ENCODE assay signal across 9 mouse cellular contexts in the genomic region with DNA sequence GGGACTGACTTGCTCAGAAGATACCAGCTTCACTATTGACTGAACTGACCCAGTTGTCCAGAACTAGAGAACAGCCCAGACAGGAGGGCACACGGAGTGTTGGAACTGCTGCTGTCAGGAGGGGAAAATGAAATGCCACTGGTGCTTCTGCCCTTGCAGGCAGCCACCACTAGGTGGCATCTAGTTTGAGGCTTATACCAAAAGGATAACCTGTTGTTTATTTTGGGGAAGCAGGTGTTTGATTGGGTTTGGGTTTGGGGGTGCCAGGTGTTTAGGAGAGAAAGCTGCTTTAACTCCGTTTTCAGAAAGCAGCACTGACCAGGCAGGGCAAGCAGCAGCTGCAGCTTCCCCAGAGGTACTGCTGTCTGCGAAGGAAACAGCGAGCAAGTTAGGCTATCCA. TPM values are rescaled to one million over a fixed set of nuclear protein-coding genes. Genes with fewer than 3 reads are reported as not detected.
A peak's percentile ranks its signal among the peaks of the same experiment; 100 is the strongest.
DNase-seq lines count a peak whose midpoint lies in the region; ATAC-seq and TF ChIP-seq lines count a peak whose summit lies in the region.
"Had no signal": no experiment of that assay in that cellular context is flagged by ENCODE, and none has a peak within 500 bp of the region (broad histone marks: within the 10 kb centered on the region; RNA-seq: fewer than 3 reads in every experiment).

No protein-coding gene starts in this region.

- peaks cover 34% of the 10 kb centered on the region for H3K36me3 ChIP-seq in hindbrain, postnatal 0 days (ENCODE audit: insufficient read depth, low read length)

- peak; percentile 93 for TF ChIP-seq CTCF in left cerebral cortex, adult 2 months (IDR thresholded peaks at IDR 0.05)
- TF ChIP-seq CTCF in hindbrain, postnatal 0 days (IDR thresholded peaks at IDR 0.05; ENCODE audit: low read depth): peak; percentile 93

- H3K4me2 ChIP-seq in hindbrain, postnatal 0 days (ENCODE audit: low read depth, low read length): no peak overlapping the region

- no peak overlapping the region for H3K4me3 ChIP-seq in left cerebral cortex, adult 2 months
- no peak overlapping the region for H3K4me3 ChIP-seq in hindbrain, postnatal 0 days (ENCODE audit: low read length)
- H3K4me3 ChIP-seq: megakaryocyte, embryonic 14.5 days had no signal

- DNase-seq in cerebellum, adult 11 months: peak; percentile 44
- peak in 1 of 2 experiments; percentile 58 for DNase-seq in left cerebral cortex, adult 2 months (ENCODE audit: extremely low spot score in 1 of 2, low spot score in 2 of 2)
- no peak for DNase-seq in left cerebral cortex, adult 8-10 months (ENCODE audit: low spot score in 2 of 2)
- DNase-seq in c-Kit-positive CD71-positive TER-119-positive erythroid progenitor cells, embryonic 14.5 days (ENCODE audit: low spot score): peak; percentile 36
- DNase-seq in hindbrain, postnatal 0 days (ENCODE audit: low spot score): peak; percentile 75
- peak; percentile 53 for DNase-seq in lung, postnatal 25 days (ENCODE audit: low spot score)
- DNase-seq in spleen, postnatal 10 days (ENCODE audit: low spot score in 2 of 2): peak; percentile 42 to 76

- no peak overlapping the region for H3K27ac ChIP-seq in left cerebral cortex, adult 2 months
- no peak overlapping the region for H3K27ac ChIP-seq in hindbrain, postnatal 0 days

- H3K27me3 ChIP-seq in hindbrain, postnatal 0 days (ENCODE audit: insufficient read depth, low read length): no peaks in the 10 kb centered on the region
- H3K27me3 ChIP-seq: megakaryocyte, embryonic 14.5 days had no signal

- no peak overlapping the region for H3K9ac ChIP-seq in hindbrain, postnatal 0 days (replicated peaks; ENCODE audit: low read length)

- intact Hi-C loops in left cerebral cortex, adult 2 months (cut with DNase I): no loop called here

- no peaks in the 10 kb centered on the region for H3K9me3 ChIP-seq in hindbrain, postnatal 0 days (ENCODE audit: low read length)
- H3K9me3 ChIP-seq: megakaryocyte, embryonic 14.5 days had no signal

- WGBS in hindbrain, postnatal 0 days: 43% methylated on average over 4 of the region's 4 CpGs

- ATAC-seq in cerebellum, adult (ENCODE audit: insufficient number of reproducible peaks, low FRiP score, low TSS enrichment): no peak
- ATAC-seq in hindbrain, postnatal 0 days: 0 out of 2 replicates have a peak, but pooled peaks have one; percentile 27

- H3K4me1 ChIP-seq in hindbrain, postnatal 0 days (ENCODE audit: insufficient read depth, low read length): no peaks in the 10 kb centered on the region

RNA-seq across cellular contexts. Expression of a gene that starts 7.6 kb away (rescaled TPM):
- total RNA-seq in left cerebral cortex, adult 2 months (2021): 10 to 100 TPM; 15.7 to 18.6 TPM
- total RNA-seq in left cerebral cortex, adult 8-10 months (2022): 10 to 100 TPM; 15.1 to 16.5 (median 16.1) TPM
- total RNA-seq in hindbrain, postnatal 0 days (2014; rRNA removed): 16.7 and 16.9 TPM in 2 replicates
- 20.3 and 21.0 TPM in 2 replicates for polyA plus RNA-seq in hindbrain, postnatal 0 days (2015; fragmentation: Nextera tagmentation; extraction: Ambion mirVana)

RNA-seq across cellular contexts. Expression of a gene that starts 12.9 kb away (rescaled TPM):
- total RNA-seq in left cerebral cortex, adult 2 months (2021): 10 to 100 TPM; 10.5 to 12.4 TPM
- 10 to 100 TPM in 3 of 4 experiments, 1 to 10 TPM in 1; 9.5 to 12.3 (median 10.2) TPM for total RNA-seq in left cerebral cortex, adult 8-10 months (2022)
- total RNA-seq in hindbrain, postnatal 0 days (2014; rRNA removed): 27.9 and 28.6 TPM in 2 replicates
- polyA plus RNA-seq in hindbrain, postnatal 0 days (2015; fragmentation: Nextera tagmentation; extraction: Ambion mirVana): 23.6 and 25.2 TPM in 2 replicates

RNA-seq across cellular contexts. Expression of a gene that starts 13.8 kb away (rescaled TPM):
- total RNA-seq in left cerebral cortex, adult 2 months (2021): 1 to 10 TPM; 8.1 to 8.2 TPM
- 1 to 10 TPM; 7.5 to 9.3 (median 8.1) TPM for total RNA-seq in left cerebral cortex, adult 8-10 months (2022)
- total RNA-seq in hindbrain, postnatal 0 days (2014; rRNA removed): 7.7 and 12.1 TPM in 2 replicates
- 3.3 and 3.6 TPM in 2 replicates for polyA plus RNA-seq in hindbrain, postnatal 0 days (2015; fragmentation: Nextera tagmentation; extraction: Ambion mirVana)

RNA-seq across cellular contexts. Expression of a gene that starts 51.7 kb away (rescaled TPM):
- under 1 TPM in 1 of 2 experiments, not detected in 1; 0.18 TPM for total RNA-seq in left cerebral cortex, adult 2 months (2021)
- total RNA-seq in left cerebral cortex, adult 8-10 months (2022): under 1 TPM in 3 of 4 experiments, not detected in 1; 0.14 to 0.23 (median 0.15) TPM
- 0.10 TPM in 1 of 2 replicates, not detected in the other for total RNA-seq in hindbrain, postnatal 0 days (2014; rRNA removed)
- 0.05 TPM in 1 of 2 replicates, not detected in the other for polyA plus RNA-seq in hindbrain, postnatal 0 days (2015; fragmentation: Nextera tagmentation; extraction: Ambion mirVana)

RNA-seq across cellular contexts. Expression of a gene that starts 55.8 kb away (rescaled TPM):
- 10 to 100 TPM in 1 of 2 experiments, 1 to 10 TPM in 1; 7.4 to 10.1 TPM for total RNA-seq in left cerebral cortex, adult 2 months (2021)
- total RNA-seq in left cerebral cortex, adult 8-10 months (2022): 10 to 100 TPM in 3 of 4 experiments, 1 to 10 TPM in 1; 10.0 to 22.8 (median 16.5) TPM
- 10.5 and 14.5 TPM in 2 replicates for total RNA-seq in hindbrain, postnatal 0 days (2014; rRNA removed)
- 9.4 and 10.8 TPM in 2 replicates for polyA plus RNA-seq in hindbrain, postnatal 0 days (2015; fragmentation: Nextera tagmentation; extraction: Ambion mirVana)

Comparison
In these comparisons a context has a peak if more than half of its experiments do, and no peak if none do; other contexts are left out.
1. DNase-seq: peak in cerebellum, adult 11 months (single experiment), c-Kit-positive CD71-positive TER-119-positive erythroid progenitor cells, embryonic 14.5 days (single experiment), hindbrain, postnatal 0 days (single experiment), lung, postnatal 25 days (single experiment) and spleen, postnatal 10 days (2 of 2); none in left cerebral cortex, adult 8-10 months (0 of 2).